ENCODE assay signal across 8 mouse cellular contexts in the genomic region with DNA sequence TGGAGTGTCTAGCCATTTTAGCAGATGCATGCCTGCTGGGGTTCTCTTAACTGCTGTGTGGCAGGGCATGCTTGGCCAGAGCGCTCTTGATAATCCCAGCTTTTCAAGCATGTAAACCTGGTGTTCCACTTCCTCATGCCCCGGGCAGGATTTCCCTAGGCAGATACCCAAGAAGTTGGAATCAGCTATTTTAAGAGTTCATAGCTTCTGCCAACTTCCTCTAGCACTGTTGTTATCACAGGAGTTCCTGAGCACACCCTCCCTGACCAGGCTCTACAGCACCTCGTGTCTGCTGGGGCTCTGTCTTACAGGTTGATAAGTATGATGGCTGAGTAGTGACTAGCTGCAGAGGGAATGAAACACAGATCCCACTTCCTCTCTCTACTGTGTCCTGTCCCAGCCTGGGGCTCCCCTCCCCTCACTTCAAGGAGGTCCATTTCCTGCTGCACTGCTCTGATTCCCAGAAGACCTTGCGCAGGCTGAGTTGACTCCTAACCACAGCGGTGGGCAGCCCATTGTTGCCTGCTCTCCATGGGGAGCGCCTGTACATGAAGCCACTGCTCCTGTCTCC.
DNase-seq lines count a peak whose midpoint lies in the region; ATAC-seq and TF ChIP-seq lines count a peak whose summit lies in the region.

No protein-coding gene starts in this region.

- H3K9me3 ChIP-seq in forebrain, embryonic 14.5 days (replicated peaks; ENCODE audit: control insufficient read depth, low read length) = no peaks in the 10 kb centered on the region

- no peak overlapping the region for H3K4me3 ChIP-seq in kidney, adult 2 months (ENCODE audit: insufficient read depth, low read depth, low read length)
- H3K4me3 ChIP-seq in forebrain, embryonic 14.5 days (ENCODE audit: low read depth, low read length) = no peak overlapping the region

- no peak for TF ChIP-seq POLR2A in kidney, adult 2 months (IDR thresholded peaks at IDR 0.05; ENCODE audit: low read depth, low read length)

- H3K27me3 ChIP-seq in kidney, adult 2 months (replicated peaks; ENCODE audit: control insufficient read depth, insufficient read depth, low read length) = no peaks in the 10 kb centered on the region
- no peaks in the 10 kb centered on the region for H3K27me3 ChIP-seq in forebrain, embryonic 14.5 days (replicated peaks; ENCODE audit: control insufficient read depth, insufficient read depth, low read length)

- no peaks in the 10 kb centered on the region for H3K36me3 ChIP-seq in kidney, adult 2 months (ENCODE audit: control insufficient read depth, insufficient read depth, low read length)
- peaks cover 7% of the 10 kb centered on the region; the same call in 1 of the 2 replicates for H3K36me3 ChIP-seq in forebrain, embryonic 14.5 days (ENCODE audit: control insufficient read depth, insufficient read depth, low read length)

- no peak for TF ChIP-seq CTCF in kidney, adult 2 months (conservative IDR thresholded peaks at IDR 0.05; ENCODE audit: insufficient read depth, insufficient read length, low read depth, low read length)

- H3K4me2 ChIP-seq in forebrain, embryonic 14.5 days (ENCODE audit: low read length) = no peak overlapping the region

- H3K27ac ChIP-seq in kidney, adult 2 months (ENCODE audit: insufficient read depth, low read depth, low read length) = peak overlapping the region; percentile 91
- no peak overlapping the region for H3K27ac ChIP-seq in forebrain, embryonic 14.5 days (ENCODE audit: low read depth, low read length)

- WGBS in kidney, adult 2 months = 59% methylated on average over 6 of the region's 6 CpGs
- WGBS in forebrain, embryonic 14.5 days = 80% methylated on average over 6 of the region's 6 CpGs

- peak; percentile 69 for DNase-seq in CD4-positive, CD25-positive, alpha-beta regulatory T cell, adult 2 months (ENCODE audit: low read depth, low spot score)
- peak; percentile 77 for DNase-seq in kidney, adult 2 months
- DNase-seq in lung, postnatal 10 days = peak; percentile 57
- DNase-seq in frontal cortex, postnatal 36 days (ENCODE audit: low spot score in 2 of 2) = no peak
- DNase-seq in frontal cortex, postnatal 10 days (ENCODE audit: low spot score in 2 of 2) = no peak
- no peak for DNase-seq in forebrain, embryonic 14.5 days (ENCODE audit: low spot score)
- DNase-seq in gastrocnemius, postnatal 36 days = no peak

- peaks cover 6% of the 10 kb centered on the region for H3K4me1 ChIP-seq in kidney, adult 2 months (ENCODE audit: control insufficient read depth, insufficient read depth, low read length)
- no peaks in the 10 kb centered on the region for H3K4me1 ChIP-seq in forebrain, embryonic 14.5 days (ENCODE audit: control insufficient read depth, insufficient read depth, low read length)

- peak; percentile 79 for ATAC-seq in common myeloid progenitor, adult 5-6 weeks (replicated peaks; ENCODE audit: low read depth, poor library complexity, severe bottlenecking)
- no peak for ATAC-seq in forebrain, embryonic 14.5 days

- intact Hi-C loops in gastrocnemius, postnatal 36 days (cut with DNase I) = no loop called here

- H3K9ac ChIP-seq in forebrain, embryonic 14.5 days (ENCODE audit: low read length) = no peak overlapping the region

Comparison
In these comparisons a context has a peak if more than half of its experiments do, and no peak if none do; other contexts are left out.
1. DNase-seq: peak in CD4-positive, CD25-positive, alpha-beta regulatory T cell, adult 2 months (single experiment), kidney, adult 2 months (single experiment) and lung, postnatal 10 days (single experiment); none in frontal cortex, postnatal 36 days (0 of 2), frontal cortex, postnatal 10 days (0 of 2), forebrain, embryonic 14.5 days (single experiment) and gastrocnemius, postnatal 36 days (0 of 2).